Mouse (Mus musculus) testis, postnatal 10 days (tissue): Measurements from ENCODE around the gene Gm21970.
"Not testable (repeated sequence)": the region's sequence is repeated elsewhere in the genome, so short reads cannot be mapped to it uniquely, and the experiment has no call there.

Experiments used
- DNase-seq: peaks from one replicate; pipeline ENCODE4 v3.0.0; 2021; ENCODE audit warnings: low spot score

Gene Gm21970

DNA sequence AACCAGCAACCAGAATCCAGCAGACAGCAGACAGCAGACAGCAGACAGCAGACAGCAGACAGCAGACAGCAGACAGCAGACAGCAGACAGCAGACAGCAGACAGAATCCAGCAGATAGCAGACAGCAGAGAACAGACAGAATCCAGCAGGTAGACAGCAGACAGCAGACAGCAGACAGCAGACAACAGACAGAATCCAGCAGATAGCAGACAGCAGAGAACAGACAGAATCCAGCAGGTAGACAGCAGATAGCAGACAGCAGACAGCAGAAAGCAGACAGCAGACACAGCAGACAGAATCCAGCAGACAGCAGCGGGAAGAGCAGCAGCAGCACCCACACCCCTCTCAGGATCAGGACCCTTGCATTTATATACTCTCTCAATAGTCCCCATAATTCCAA is 47.1 kb downstream of the Gm21970 start:
- DNase-seq, result not testable (repeated sequence)

DNA sequence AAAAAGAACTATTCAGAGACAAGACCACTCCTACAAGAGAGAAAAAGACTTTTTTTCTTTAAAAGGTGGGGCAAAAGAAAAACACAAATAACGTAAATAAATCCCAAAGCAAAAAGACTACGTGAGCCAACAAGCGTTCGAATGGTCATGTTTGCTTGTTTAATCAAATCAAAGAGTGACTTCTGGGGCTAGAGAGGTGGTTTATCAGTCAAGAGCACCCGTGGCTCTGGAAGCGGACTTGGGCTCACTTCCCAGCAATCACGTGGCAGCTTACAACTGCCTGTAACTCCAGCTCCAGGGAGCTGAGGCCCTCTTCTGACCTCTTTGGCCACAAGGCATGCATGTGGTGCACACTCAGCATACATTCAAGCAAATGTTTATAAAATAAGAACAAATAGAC is 49.8 kb downstream of the Gm21970 start:
- DNase-seq, result peak; percentile 63

DNA sequence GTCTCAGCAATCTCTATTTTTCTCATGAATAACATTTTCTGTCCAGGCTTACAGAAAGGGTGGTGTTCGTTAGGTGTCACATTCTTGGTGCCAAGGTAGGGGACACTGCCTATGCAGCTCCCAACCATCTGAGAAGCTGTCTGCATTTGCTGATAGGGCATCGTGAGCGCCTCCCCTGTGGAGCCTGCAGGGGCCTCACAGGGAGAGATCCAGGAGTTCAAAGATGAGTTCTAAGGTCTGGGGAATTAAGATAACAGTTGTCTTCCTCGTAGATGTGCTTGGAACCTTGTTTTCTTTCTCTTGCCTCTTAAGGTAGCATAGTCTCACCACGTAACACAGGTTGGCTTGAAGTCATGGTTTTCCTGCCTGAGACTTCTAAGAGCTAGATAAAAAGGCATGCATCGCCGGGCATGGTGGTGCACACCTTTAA is 50.3 kb downstream of the Gm21970 start:
- DNase-seq, result no peak

DNA sequence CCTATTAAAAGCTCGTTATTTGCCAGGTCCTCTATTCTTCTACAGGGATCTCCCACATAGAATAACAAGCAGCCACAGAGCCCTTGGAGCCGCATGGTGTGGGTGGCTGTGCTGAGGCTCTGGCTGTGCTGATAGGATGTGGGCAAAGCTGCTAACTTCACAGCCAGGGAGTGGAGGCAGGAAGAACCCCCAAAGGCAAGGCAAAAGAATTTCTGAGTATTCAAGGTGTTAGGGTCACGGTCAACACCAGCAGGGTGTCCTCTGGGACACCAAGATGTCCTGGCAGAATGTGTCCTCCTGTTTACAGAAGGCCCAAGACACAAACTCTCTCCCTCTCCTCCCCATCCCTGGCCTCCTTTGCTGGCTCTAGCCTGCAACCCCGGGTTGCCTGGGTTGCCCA is 50.9 kb downstream of the Gm21970 start:
- DNase-seq, result no peak

DNA sequence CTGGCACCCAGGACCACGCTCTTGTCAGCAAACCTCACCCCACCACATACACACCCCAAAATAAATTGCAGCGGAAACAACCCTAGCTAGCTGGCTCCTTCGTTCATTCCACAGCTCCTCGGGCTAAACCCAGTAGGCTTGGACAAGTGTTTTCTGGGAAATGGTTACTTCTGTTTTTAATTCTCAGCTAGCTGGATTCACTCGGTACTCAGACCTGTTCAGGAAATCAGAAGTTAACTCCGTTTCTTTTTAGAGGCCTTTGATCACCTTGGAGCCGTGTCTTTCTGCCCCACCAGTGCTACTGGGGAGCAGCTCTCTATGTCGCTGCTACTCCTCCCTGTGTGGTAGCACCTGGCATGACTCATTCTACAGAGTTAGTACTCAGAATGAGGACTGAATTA is 51.7 kb downstream of the Gm21970 start:
- DNase-seq, result no peak

DNA sequence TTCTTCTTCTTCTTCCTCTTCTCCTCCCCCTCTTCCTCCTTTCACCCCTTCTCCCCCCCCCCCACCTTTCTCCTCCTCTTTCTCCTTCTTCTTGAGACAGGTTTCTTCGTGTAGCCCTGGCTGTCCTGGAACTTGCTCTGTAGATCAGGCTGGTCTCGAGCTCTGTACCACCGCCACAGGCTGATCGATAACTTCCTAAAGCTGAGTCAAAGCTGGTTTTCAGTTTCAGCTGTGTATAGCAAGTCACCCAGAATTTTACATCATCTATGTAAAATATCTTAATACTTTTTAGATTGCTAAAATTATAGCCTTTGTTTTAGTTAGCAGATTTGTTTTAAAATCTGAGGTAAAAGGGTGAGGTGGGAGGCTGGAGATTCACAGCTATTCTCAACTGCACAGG is 53.3 kb downstream of the Gm21970 start:
- DNase-seq, result no peak

DNA sequence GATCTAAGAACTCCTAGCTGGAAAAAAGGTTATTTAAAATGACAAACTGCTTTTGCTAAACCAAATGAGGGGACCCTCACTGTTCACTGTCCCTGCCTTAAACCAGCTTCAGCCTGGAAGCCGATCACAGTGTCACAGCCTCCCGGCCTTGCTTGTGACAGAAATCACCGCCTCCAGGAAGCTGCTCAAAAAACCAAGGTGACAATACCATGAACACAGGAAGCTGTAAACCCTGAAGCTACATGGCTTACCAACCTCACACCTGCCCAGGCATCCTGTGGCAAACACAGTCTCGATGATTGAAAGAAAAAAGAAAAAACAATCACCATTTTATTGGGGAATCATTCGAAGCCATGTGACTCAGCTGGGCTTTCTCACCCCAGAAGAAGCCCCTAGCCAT is 54.0 kb downstream of the Gm21970 start:
- DNase-seq, result no peak

DNA sequence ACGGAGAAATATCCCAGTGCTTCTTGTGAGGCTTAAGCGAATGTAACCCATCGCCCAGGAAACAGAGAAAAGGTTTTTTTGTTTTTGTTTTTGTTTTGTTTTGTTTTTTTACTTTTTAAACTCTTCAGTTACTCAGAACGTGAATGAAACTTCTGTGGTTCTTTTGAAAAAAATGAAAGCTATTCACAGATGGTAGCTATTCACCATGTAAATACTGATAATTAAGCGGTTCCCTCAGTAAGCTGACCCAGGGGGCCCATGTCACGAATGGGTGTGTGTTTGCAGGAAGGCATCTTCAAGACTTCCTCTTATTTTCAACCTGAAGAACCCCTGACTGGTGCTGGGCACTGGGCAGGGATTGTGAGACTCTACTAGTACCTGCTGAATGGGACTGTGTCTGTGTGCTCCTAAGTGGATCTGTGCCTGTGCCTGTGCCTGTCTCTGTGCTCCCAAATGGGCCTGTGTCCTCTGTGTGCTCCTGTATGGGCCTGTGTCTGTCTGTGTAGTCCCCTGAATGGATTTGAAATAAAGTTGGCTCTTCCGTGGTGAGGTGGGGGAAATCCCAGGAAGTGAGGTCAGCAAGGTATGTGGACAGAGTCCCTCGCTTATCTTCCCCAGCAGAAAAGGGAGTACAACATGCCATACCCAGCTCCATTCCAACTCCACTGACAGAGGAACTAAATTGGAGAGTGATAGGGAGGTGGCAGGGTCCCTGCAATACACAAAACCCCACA is 55.4 kb downstream of the Gm21970 start:
- no peak for DNase-seq

DNA sequence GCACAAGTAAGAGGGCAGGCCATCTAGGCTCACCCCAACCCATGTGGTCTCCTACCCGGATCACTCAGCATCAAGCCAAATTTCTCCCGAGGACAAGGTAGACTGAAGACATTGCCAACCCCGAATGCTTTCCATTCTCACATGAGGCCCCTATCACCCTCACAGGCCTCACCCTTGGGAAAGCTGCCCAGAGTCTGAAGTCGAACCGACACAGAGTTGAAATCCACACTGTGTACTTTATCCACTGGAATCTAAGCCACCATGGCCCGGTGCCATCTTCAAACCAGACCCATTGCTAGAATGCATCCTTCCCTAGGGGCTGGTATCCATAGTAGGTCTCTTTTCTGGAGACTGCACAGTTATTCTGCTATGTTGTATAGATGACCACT is 56.0 kb downstream of the Gm21970 start:
- peak; percentile 62 for DNase-seq

DNA sequence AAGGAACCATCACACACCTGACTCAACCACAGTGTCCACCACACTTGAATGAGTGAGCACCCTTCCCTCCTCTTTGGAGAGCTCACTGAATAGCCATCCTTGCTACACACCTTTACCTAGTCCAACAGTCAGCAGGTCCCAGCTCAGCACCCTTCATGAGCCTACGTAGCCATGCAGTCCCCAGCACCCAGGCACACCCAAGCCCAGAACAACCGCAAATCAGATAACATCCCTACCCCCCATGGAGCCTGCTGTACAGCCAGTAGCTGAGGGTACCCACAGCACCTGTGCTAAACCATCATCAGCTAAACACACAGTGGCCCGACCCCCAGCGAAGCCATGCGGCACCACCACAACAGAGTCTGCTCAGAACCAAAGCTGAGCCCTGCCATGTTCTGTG is 56.6 kb downstream of the Gm21970 start:
- no peak for DNase-seq

DNA sequence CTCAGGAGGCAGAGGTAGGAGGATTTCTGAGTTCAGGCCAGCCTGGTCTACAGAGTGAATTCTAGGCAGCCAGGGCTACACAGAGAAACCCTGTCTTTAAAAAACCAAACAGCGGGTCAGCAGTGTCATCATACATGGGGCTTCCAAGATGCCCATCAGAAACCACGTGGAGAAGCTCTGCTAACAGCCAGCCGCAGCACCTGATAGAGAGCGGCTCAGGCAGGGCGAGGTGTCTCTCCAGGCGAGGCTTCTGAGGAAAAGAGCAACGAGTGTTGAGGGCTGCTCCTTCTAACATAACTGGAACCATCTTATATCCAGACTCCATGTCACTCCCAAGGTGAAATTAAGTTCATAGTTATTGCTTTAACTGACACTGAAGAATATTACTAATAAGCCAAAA is 57.4 kb downstream of the Gm21970 start:
- no peak for DNase-seq

DNA sequence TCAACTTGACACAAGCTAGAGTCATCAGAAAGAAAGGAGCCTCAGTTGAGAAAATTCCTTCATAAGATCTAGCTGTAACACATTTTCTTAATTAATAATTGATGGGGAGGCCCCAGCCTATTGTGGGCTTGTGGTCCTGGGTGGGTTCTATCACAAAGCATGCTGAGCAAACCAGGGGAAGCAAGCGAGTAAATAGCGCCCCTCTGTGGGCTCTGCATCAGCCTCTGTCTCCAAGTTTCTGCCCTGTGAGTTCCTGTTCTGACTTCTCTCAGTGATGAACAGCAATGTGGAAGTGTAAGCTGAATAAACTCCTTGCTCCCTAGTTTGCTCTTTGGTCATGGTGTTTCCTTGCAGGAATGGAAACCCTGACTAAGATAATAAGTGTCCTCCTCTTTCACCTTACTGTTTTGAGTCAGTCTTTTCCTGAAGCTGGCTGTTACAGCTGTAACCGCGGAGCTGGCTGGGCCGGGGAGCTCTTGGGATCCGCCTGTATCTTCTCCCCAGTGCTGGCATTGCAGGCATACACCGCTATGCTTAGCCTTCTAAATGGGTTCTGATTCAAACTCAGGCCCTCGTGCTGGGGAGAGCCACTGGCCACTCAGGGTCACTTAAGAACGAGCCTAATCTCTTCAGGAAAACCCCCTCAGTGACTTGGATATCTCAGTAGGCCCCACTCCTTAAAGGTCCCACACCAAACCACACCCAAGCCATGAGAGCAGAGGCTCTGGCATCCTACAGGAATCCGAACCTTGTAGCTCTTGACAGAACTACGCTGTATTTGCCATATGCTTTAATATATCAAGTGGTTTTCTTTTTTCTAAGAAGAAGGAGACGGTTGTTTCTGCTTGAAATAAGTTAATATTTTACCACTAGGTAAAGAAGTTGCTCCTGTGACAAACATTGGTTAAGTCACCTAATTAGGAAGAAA is 58.9 kb downstream of the Gm21970 start:
- DNase-seq, result no peak

DNA sequence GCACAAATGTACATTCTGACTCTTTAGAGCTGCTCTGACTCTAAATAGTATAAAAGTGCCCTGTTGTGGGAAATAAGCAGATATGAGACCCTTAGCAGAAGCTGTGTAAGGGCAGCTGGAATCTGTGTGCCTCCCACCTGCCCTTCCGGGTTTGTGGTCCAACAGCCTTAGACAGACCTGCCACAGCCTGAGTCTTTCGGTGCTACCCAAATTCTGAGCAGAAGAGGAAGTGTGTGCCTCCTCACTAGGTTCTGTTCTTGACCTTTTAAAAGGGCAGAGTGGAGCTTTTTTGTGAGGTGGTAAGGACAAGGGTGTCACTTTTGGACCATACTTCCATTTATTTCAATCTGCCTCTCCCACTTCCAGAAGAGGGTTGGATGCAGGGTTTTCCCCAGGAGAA is 60.4 kb downstream of the Gm21970 start:
- DNase-seq, result no peak

DNA sequence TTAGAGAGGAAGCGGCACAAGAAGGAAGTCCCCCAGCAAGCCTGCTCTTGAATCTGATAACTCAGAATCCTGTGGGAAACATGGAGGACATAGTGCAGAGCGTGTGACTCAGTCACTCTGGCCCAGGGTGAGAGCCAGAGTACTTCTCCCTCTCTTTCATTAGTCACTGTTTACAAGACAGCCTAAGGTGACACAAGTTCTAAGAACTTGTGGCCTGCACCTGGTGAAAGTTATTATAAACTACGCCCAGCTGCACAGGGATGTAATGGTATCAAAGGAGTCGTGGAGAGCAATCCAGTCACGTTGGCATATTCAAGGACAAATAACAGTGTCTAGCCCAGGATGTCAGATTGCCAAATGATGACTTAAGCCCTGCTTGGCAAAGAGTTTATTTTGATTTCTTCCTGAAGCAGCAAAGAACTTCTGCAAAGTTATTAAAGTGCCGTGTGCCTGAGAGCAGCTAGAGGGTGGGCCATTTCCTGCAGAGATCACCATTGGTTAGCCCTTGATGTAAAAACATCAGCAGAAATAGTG is 60.9 kb downstream of the Gm21970 start:
- no peak for DNase-seq

DNA sequence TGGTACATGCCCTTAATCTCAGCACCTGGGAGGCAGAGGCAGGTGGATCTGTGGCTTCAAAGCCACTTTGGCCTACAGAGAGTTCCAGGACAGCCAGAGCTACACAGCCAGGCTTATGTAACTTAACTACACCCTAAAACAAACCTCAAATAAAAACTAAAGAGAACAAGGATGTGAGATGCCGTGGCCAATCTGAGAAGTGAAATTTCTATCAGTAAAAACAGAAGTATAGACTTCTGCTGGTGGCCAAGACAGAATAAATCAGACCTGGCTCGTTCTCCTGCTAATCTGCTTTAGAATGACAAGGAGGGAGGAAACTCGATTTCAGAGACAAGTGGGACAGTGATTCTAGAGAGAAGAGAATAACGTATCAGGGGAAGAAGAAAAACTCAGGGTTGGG is 64.3 kb downstream of the Gm21970 start:
- DNase-seq, result no peak

DNA sequence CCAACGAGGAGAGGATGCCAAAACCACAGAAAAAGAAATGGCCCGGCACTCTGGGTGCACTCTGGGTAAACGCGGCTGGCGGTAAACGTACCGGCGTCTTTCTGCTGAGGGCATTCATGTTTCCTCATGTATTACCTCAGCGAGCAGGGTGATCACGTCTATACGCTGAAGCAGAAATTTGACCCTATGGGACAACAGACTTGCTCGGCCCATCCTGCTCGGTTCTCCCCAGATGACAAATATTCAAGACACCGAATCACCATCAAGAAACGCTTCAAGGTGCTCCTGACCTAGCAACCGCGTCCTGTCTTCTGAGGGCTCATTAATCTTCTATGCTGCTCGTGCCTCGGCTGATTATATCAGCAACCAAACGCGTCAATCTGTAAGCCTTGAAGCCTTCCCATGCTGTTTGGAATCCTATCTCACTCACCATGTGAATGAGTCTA is 66.8 kb downstream of the Gm21970 start:
- DNase-seq, result no peak

DNA sequence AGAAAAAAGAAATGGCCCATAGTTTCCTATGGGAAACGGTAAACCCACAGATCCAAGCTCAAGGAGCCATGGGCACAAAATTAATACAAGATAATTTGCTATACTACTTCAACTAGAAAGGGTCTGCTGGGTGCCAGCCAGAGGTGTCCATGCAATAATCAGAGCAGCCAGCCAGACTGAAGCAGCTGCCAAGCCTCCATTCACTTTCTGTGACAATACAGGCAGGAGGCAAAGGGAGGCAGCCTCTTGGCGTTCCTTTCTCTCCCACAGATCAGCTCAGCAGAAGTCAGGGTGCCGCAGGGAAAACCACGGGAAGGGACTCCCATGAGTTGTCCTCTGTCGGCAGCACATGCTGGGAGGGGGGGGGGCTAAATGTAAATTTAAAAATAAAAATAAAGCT is 67.5 kb downstream of the Gm21970 start:
- peak; percentile 69 for DNase-seq

DNA sequence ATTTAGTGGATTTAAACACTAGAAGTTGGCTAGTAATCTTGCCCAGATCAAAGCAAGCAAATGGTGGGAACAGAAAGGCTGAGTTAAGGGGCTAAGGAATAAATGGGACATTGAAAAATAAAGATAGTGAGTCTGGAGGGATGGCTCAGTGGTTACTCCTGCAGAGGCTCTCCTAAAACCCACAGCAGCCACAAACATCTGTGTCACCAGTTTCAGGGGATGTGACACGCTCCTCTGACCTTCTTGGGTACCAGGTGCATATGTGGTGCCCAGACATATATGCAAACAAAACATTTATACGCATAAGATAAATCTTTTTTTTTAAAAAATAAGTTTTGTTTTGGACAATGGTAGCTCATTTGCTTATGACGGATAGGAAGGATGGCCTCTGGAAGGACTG is 67.9 kb downstream of the Gm21970 start:
- DNase-seq, result no peak

DNA sequence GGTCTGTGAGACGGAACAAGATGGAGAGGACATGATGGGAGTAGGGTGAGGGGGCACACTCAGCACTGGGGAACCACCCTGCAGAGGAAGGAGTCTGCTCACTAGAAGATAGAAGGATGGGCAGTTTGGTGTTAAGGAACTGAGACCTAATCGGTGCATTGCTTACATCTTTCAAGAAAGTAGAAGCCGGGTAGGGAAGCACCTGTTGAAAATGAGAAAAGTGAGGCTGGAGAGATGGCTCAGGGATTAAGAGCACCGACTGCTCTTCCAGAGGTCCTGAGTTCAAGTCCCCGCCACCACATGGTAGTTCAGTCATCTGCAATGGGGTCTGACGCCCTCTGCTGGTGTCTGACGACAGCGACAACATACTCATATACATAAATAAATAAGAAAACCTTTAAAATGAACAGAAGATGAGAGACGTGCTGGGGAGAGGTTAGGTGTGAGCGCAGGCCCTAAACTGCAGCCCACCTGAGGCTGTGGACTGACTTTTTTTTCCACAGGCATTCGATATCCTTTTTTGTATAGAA is 68.4 kb downstream of the Gm21970 start:
- no peak for DNase-seq

DNA sequence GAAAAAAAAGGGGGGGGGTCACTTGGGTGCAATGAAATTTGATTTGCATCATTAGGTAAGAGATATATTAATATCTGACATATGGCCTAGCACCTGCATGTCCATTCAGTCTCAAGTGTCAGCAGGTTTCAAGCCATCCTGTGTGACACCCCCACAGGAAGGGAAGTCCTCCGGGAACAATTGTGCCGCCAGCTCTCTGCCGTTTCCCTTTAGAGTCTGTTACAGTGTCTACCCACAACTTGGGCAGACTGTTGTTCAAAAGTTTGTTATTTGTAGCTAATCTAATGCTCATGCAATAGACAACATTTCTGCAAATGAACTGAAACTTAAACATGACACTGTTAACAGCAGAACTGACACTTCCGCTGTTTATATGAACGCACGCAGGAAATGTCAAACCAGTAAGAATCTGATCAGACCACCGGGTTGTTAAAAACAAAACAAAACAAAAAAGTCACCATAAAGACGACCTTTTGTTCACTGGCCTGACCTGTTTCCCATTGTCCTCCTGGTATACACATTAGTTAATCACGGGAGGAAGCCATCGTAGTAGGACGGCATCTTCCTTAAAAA is 69.6 kb downstream of the Gm21970 start:
- DNase-seq, result no peak

DNA sequence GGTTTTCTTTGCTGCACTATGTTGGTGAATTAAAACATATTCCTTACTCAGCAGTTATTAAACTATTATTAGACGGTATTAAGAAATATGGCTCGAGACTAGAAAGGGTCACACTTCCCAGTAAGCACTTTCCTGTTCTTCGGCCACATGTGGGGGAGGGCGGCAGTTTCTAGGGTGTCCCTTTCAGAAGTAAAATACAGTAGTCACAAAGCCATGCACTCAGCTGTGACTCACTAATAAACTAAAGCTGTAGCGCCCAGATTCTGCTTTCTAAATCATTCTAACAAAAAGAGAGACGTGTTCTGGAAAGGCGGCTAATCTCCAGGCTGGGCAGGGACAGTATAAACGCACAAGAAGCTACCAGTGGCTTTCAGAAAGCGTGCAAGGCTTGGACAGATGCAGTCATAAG is 70.3 kb downstream of the Gm21970 start:
- DNase-seq, result no peak

DNA sequence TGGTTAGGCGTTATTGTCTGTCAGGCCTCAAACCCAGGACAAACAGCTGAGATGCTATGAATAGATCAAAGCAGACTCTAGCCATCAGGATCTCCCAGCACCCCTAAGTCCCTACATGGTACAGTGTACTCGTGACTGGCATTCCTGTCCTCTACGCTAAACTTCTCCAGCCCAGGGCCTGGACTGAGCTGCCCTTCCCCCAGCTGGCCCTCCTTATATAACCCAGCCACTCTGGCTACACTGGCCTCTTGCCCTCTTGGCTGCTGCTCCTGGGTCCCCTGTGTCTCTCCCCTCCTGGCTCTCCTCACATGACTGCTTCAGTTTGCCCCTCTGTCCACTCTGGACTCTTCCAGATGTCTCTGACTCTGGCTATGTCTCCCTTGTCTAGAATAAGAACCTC is 71.1 kb downstream of the Gm21970 start:
- no peak for DNase-seq
